Mouse (Mus musculus) stomach, postnatal 0 days (tissue): ENCODE results near the gene Slc2a4.

ENCODE experiments used
- CTCF ChIP-seq: IDR thresholded peaks from 2 replicates; pipeline ENCODE4 v1.5.1; 2016; ENCODE audit warnings: antibody characterized with exemption, low read depth, mild to moderate bottlenecking, moderate library complexity
- EP300 ChIP-seq: optimal IDR thresholded peaks from 2 replicates; pipeline ENCODE3; 2016; ENCODE audit warnings: antibody characterized with exemption

DNA sequence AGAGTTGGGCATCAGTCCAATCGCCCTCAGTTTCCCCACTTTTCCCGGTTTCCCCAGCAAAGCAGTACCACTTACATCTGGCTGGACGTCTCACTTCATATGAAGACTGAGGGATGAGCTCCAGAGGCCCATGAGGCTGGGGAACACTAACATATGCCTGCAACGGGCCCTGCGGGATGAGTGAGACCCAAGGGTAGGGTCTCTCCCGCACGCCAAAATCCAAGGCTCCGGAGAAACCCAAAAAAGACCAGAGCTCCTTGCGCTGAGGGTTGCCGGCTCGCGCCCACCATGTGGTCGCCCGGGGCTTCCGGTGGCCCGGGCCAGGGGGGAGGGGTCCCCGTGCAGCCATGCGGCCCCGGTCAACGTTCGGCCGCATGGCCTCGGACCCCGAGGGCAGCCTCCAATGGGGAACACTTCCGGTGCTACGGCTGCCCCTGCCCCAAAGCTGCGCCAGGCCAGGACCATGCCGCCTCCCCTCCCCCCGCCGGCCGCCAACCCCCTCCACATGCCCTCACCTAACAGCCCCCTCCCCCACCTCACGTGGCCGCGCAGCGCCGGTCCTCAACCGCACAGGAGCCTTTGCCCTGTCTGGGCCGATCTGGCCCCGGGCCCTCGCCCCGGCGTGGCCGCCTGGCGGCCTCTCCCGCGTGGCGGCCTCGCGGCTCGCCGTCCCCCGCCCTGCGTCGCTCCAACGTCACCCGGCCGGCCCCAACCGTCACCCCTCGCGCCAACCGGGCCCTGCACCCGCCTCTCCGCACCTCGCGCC, 27.5 kb downstream of the Slc2a4 start:
- no peak for TF ChIP-seq CTCF
- TF ChIP-seq EP300, result no peak
